Mouse (Mus musculus) subcutaneous adipose tissue, adult 2 months (tissue): ENCODE measurements around the gene Zfp952. TPM values are rescaled to one million over a fixed set of nuclear protein-coding genes. Genes with fewer than 3 reads are reported as not detected.

Experiments used
- polyA plus RNA-seq: library from polyadenylated mRNA; depleted of rRNA; stranded (reverse); fragments of >200 nt; gene quantifications from 2 replicates; pipeline ENCODE4 v1.2.3, GENCODE M21; 2012; ENCODE audit warnings: low replicate concordance; rRNA removed

Gene Zfp952
- 4.5 and 5.3 TPM in 2 replicates for polyA plus RNA-seq

GRCm38 (mm10) chr17:32992699-32993474 is at the start of gene Zfp952:
Gene Zfp952 (plus strand): TSS chr17:32993129.

GRCm38 (mm10) chr17:32947215-32947914 is 45.6 kb upstream of the Zfp952 start, which contains the start of gene Cyp4f13:
Gene Cyp4f13 (minus strand): TSS chr17:32947402.

GRCm38 (mm10) chr17:32965623-32966290 is 27.2 kb upstream of the Zfp952 start, which contains the start of gene Zfp472:
Gene Zfp472 (plus strand): TSS chr17:32965814.

GRCm38 (mm10) chr17:33032900-33033891 is 40.3 kb downstream of the Zfp952 start, which contains the start of gene Zfp763:
Gene Zfp763 (minus strand): TSS chr17:33033402.

Other genes with a start within 250 kb of the Zfp952 start
- gene Zfp871, start 204.8 kb upstream of the Zfp952 start, polyA plus RNA-seq = 9.7 and 15.0 TPM in 2 replicates
- gene Zfp811, start 183.2 kb upstream of the Zfp952 start, polyA plus RNA-seq = 0.33 and 0.55 TPM in 2 replicates
- 3.5 and 13.7 TPM in 2 replicates for gene Zfp799, start 162.9 kb upstream of the Zfp952 start, polyA plus RNA-seq
- gene Zfp870, start 101.5 kb upstream of the Zfp952 start, polyA plus RNA-seq = 1.5 and 1.7 TPM in 2 replicates
- 0.30 and 0.93 TPM in 2 replicates for gene Cyp4f14, start 75.8 kb upstream of the Zfp952 start, polyA plus RNA-seq
- 62.2 and 69.2 TPM in 2 replicates for gene Cyp4f13, start 45.7 kb upstream of the Zfp952 start, polyA plus RNA-seq
- gene Zfp472, start 27.3 kb upstream of the Zfp952 start, polyA plus RNA-seq = 1.1 and 1.4 TPM in 2 replicates
- gene Zfp763, start 40.3 kb downstream of the Zfp952 start, polyA plus RNA-seq = 1.3 and 1.8 TPM in 2 replicates
- gene 4921501E09Rik, start 74.9 kb downstream of the Zfp952 start, polyA plus RNA-seq = not detected in 2 replicates
- 1.2 and 2.5 TPM in 2 replicates for gene Zfp563, start 96.2 kb downstream of the Zfp952 start, polyA plus RNA-seq
- not detected in 2 replicates for gene Morc2b, start 146.6 kb downstream of the Zfp952 start, polyA plus RNA-seq
- gene Olfr55, start 175.3 kb downstream of the Zfp952 start, polyA plus RNA-seq = not detected in 2 replicates
- gene Olfr239, start 198.2 kb downstream of the Zfp952 start, polyA plus RNA-seq = not detected in 2 replicates
- 0.26 TPM in 1 of 2 replicates, not detected in the other for gene Olfr1564, start 228.6 kb downstream of the Zfp952 start, polyA plus RNA-seq